Mouse (Mus musculus) liver, postnatal 0 days (tissue): ENCODE results near the gene Tnfsf13. TPM values are rescaled to one million over a fixed set of nuclear protein-coding genes. Genes with fewer than 3 reads are reported as not detected.

Experiments used
- ATAC-seq: fragments of 200-750 bp; cut with Nextera tagmentation; 2 replicates; pipeline ENCODE4 v1.8.0; 2017; ENCODE audit warnings: mild to moderate bottlenecking, moderate library complexity
- DNase-seq: peaks from one replicate; pipeline ENCODE4 v3.0.0-alpha.2; 2016
- H3K27ac ChIP-seq: fragments of 300-500 bp; sonication (generic); 2 replicates; pipeline ENCODE4 v1.5.1; 2014; ENCODE audit warnings: antibody characterized with exemption, moderate library complexity, mild to moderate bottlenecking, low read depth
- H3K27me3 ChIP-seq: fragments of 300-500 bp; sonication (generic); 2 replicates; pipeline ENCODE4 v1.6.1; 2014; ENCODE audit warnings: low read length, control low read depth, mixed read lengths; ENCODE audit not compliant: insufficient read depth
- H3K36me3 ChIP-seq: fragments of 300-500 bp; sonication (generic); replicated peaks from 2 replicates; pipeline ENCODE4 v1.6.1; 2014; ENCODE audit warnings: mild to moderate bottlenecking, control low read depth, low read length, moderate library complexity, mixed read lengths; ENCODE audit not compliant: insufficient read depth
- H3K4me1 ChIP-seq: fragments of 300-500 bp; sonication (generic); 2 replicates; pipeline ENCODE4 v1.6.1; 2014; ENCODE audit warnings: antibody characterized with exemption, mild to moderate bottlenecking, control low read depth; ENCODE audit not compliant: insufficient read depth
- H3K4me2 ChIP-seq: fragments of 300-500 bp; sonication (generic); 2 replicates; pipeline ENCODE4 v1.6.1; 2014; ENCODE audit warnings: low read depth, mild to moderate bottlenecking, low read length, moderate library complexity, mixed read lengths
- H3K4me3 ChIP-seq: fragments of 300-500 bp; sonication (generic); 2 replicates; pipeline ENCODE4 v1.5.1; 2014; ENCODE audit warnings: low read depth, low read length
- H3K9ac ChIP-seq: fragments of 300-500 bp; sonication (generic); replicated peaks from 2 replicates; pipeline ENCODE4 v1.6.1; 2014; ENCODE audit warnings: mild to moderate bottlenecking, moderate library complexity
- H3K9me3 ChIP-seq: fragments of 300-500 bp; sonication (generic); 2 replicates; pipeline ENCODE4 v1.6.1; 2016; ENCODE audit warnings: mild to moderate bottlenecking, control low read depth, low read length, mixed read lengths
- CTCF ChIP-seq: sonication (generic); IDR thresholded peaks from 2 replicates; pipeline ENCODE4 v1.5.1; 2016; ENCODE audit warnings: antibody characterized with exemption, low read depth
- EP300 ChIP-seq: IDR thresholded peaks from 2 replicates; pipeline ENCODE4 v1.6.1; 2016; ENCODE audit warnings: antibody characterized with exemption, low read depth, mild to moderate bottlenecking
- WGBS: fragments of 180-500 bp; shearing (Covaris S2); extraction: QIAGEN DNeasy Blood & Tissue Kit; methylation state at CpG from one replicate; pipeline ENCODE4 v1.1.7; 2014; ENCODE audit not compliant: insufficient replicate concordance; 5-methylcytosine and 5-hydroxymethylcytosine counted together
- polyA plus RNA-seq: library from polyadenylated mRNA; unstranded; fragments of >200 nt; fragmentation: Nextera tagmentation; extraction: Ambion mirVana; gene quantifications from 2 replicates; pipeline ENCODE4 v1.2.1, GENCODE M21; 2015

Tnfsf13 gene
- polyA plus RNA-seq, 1 experiment from 2014 or later, result 0.46 TPM

DNA sequence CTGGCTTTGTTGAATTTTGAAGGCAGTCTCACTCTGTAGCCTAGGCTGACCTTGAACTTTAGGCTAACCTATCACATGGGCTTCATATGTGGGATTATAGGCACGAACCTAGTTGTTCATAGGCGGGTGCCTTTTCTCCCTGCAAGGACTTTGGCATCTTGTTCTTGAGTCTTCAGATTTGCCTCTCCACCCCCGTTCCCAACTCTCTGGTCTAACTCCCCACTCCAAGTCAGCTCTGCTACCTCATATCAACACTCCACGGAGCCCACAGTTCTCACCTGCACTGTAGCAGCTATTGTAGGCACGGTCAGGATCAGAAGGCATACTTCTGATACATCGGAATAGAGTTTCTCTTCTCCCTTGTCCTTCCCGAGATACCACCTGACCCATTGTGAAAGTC, 2.0 kb downstream of the Tnfsf13 start:
- H3K36me3 ChIP-seq, result no peaks in the 10 kb centered on the region
- no peak overlapping the region for H3K4me3 ChIP-seq
- no peak overlapping the region for H3K27ac ChIP-seq
- no peak overlapping the region for H3K9ac ChIP-seq
- ATAC-seq, result no peak
- no peak for DNase-seq
- TF ChIP-seq EP300, result no peak
- no peak for TF ChIP-seq CTCF
- H3K9me3 ChIP-seq, result no peaks in the 10 kb centered on the region
- H3K4me2 ChIP-seq, result no peak overlapping the region
- peaks cover 40% of the 10 kb centered on the region for H3K4me1 ChIP-seq
- 71% methylated on average over 7 of the region's 7 CpGs for WGBS
- no peaks in the 10 kb centered on the region for H3K27me3 ChIP-seq

DNA sequence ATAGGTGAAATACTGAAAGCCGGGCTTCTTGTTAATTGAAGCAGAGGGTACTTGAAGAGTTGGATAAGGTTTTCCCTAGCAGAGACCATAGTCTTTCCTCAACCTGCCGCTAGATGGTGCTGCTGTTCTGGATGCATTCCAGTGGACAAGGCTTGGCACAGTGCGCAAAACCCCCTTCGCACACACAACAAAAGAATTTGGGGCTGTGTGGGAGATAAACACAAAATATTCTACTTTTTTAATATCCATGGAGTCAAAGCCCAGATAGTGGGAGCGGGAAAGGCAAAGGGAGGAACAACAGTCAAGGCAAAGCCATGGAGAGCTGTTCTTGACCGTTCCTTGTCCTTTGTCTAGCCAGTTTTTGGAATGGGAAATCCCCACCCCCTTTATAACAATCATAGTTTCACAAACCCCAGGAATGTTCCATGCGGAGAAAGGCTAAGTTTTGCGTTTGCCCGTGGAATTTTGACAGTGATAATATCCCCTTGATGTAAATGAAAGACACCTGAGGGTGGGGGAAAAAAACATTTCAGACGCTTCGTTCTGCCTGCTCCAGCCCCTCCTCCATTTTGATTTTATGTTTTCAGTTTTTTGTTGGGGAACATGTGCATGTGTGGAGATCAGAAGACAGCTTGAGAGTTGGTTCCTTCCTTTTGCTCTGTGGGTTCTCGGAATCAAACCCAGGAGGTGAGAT, 2.6 kb downstream of the Tnfsf13 start:
- H3K4me1 ChIP-seq, result peaks cover 40% of the 10 kb centered on the region
- WGBS, result 28% methylated on average over 12 of the region's 12 CpGs

DNA sequence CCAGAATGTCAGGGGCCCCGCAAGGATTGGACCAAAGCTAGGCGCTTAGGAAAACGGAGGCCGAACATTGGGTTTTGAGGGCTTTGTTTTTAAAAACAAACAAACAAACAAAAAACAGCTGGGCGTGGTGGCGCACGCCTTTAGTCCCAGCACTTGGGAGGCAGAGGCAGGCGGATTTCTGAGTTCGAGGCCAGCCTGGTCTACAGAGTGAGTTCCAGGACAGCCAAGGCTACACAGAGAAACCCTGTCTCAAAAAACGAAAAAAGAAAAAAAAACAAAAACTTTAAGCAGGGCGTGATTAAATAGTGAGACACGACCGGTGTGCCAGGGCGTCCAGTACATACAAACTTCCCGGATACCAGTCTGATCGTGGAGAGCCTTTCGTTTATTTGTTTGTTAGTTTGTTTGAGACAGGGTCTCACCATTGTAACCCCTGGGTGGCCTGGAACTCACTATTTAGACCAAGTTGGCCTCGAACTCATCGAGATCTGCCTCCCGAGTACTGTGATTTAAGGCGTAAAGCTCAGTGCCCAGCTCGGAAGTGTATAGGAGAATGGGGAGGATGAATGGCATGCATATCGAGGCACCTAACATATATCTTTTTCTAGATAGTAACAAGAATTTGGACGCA, 3.3 kb downstream of the Tnfsf13 start:
- Histone ChIP-seq H3K36me3 (peaks cover 8% of the 10 kb centered on the region; the same call in 1 of the 2 replicates), H3K4me1 (peaks cover 40% of the 10 kb centered on the region), H3K9me3 (no peaks in the 10 kb centered on the region), H3K27ac (peak overlapping the region; percentile 91), H3K9ac (peak overlapping the region; percentile 88), H3K27me3 (no peaks in the 10 kb centered on the region), H3K4me2 (peak overlapping the region; percentile 99), H3K4me3 (peak overlapping the region; percentile 92)
- DNase-seq, result no peak
- 0 out of 2 replicates have a peak, but pooled peaks have one; percentile 11 for TF ChIP-seq EP300
- TF ChIP-seq CTCF, result no peak
- 22% methylated on average over 24 of the region's 24 CpGs for WGBS
- peak; percentile 13 for ATAC-seq

More for the DNA sequence above, 2.6 kb downstream of the Tnfsf13 start:
- DNase-seq (peak; percentile 90), ATAC-seq (no peak)
- Histone ChIP-seq H3K36me3 (peaks cover 4% of the 10 kb centered on the region; the same call in 1 of the 2 replicates), H3K27me3 (no peaks in the 10 kb centered on the region), H3K4me3 (no peak overlapping the region), H3K9ac (no peak overlapping the region), H3K4me2 (peak overlapping the region; percentile 99; the same call in 1 of the 2 replicates), H3K27ac (no peak overlapping the region; the same call in 1 of the 2 replicates), H3K9me3 (no peaks in the 10 kb centered on the region)
- TF ChIP-seq CTCF, result peak; percentile 97
- no peak for TF ChIP-seq EP300

DNA sequence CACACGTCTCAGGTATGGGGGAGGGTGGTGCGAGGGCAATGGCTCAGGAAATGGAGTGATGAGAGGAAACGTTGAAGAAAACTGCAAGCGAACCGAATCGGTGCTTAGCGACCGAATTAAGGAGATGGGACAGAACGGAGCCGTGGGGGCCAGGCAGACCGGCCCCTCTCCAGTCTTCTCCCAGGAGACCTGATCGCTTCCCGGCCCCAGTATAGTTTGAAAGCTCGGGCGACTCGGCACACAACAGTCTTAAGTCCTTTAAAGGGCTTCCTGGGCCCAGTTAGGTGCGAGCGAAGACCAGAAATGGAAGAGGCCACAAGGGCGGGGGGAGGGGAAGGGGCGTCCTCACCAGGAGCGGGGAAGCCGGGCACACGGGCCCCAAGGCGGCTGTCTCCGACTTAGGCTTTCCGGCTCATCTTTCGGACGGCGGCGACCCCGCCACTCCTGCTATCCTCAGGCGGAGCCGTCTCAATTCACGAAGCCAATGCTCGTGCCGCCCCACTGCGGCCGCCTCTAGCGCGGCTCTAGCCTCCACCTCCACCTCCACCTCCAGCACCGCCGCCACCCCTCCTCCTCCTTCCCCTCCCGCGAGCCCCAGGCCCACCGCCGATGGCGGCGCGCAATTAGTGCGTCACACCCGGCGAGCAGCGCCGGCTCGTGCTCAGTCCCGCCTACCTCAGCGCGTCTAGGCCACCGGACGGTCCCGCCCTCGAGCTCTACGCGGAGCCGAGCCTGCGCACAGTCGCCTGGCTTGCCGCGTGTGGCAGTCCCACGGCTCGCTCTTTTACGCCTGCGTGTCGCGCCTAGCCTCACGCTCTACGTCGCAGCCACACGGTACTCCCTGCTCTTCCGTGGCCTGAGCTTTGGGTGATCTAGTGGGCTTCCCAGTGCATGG, 4.0 kb downstream of the Tnfsf13 start, which contains the start of gene Senp3:
Senp3 (minus strand) TSS at position 771 of the 895 bp plus-strand sequence.
- H3K9me3 ChIP-seq, result no peaks in the 10 kb centered on the region
- H3K9ac ChIP-seq, result peak within 1 kb of the TSS; percentile 88
- under 1% methylated on average over 72 of the region's 80 CpGs for WGBS
- peak within 1 kb of the TSS; percentile 92 for H3K4me3 ChIP-seq
- no peaks in the 10 kb centered on the region for H3K27me3 ChIP-seq
- peak within 1 kb of the TSS; percentile 91 for H3K27ac ChIP-seq
- ATAC-seq (peak; percentile 96), DNase-seq (peak; percentile 96)
- H3K36me3 ChIP-seq, result peaks cover 15% of the 10 kb centered on the region
- H3K4me1 ChIP-seq, result peaks cover 34% of the 10 kb centered on the region
- no peak for TF ChIP-seq EP300
- TF ChIP-seq CTCF, result 0 out of 2 replicates have a peak, but pooled peaks have one; percentile 1
- peak within 1 kb of the TSS; percentile 99 for H3K4me2 ChIP-seq

DNA sequence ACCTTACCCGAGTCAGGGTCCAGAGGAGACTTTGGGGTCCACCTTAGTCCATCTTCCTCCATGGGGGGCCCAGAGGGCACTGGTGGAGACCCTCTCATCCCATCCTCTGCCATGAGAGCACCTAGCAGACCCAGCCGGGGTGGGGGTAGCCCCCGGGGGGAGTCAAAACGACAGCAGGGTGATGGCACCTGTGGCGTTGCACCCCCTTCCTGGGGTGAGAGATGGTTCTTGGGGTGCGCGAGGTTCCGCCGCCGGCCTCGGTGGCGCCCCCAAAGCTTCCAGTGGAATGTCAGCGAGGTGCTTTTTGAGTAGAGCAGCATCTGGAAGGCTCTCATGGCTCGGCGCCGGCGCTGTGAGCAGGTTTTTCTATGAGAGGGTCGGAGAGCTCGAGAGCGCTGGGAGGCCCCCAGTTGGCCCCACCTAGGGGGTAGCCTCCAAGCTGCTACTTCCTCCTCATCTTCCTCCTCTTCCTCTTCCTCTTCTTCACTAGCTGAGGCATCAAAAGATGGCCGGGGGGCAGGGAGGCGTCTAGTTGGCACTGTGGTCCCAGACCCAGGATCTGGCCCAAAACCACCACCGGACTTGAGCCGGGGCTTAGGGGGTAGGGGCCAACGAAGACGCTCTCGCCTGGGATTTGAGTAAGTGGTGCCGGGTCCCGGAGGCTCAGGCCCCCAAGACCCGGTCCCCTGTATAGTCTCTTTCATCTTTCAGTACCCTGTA, 5.3 kb downstream of the Tnfsf13 start:
- WGBS, result 86% methylated on average over 30 of the region's 30 CpGs
- ATAC-seq, result no peak
- Histone ChIP-seq H3K36me3 (peaks cover 27% of the 10 kb centered on the region), H3K27me3 (no peaks in the 10 kb centered on the region), H3K27ac (no peak overlapping the region), H3K4me2 (peak overlapping the region; percentile 99), H3K9me3 (no peaks in the 10 kb centered on the region), H3K9ac (no peak overlapping the region), H3K4me3 (peak overlapping the region; percentile 92), H3K4me1 (peaks cover 23% of the 10 kb centered on the region)
- no peak for DNase-seq
- TF ChIP-seq EP300, result no peak
- TF ChIP-seq CTCF, result 0 out of 2 replicates have a peak, but pooled peaks have one; percentile 5
